Mouse (Mus musculus): ENCODE data around the gene Pde9a.

DNA sequence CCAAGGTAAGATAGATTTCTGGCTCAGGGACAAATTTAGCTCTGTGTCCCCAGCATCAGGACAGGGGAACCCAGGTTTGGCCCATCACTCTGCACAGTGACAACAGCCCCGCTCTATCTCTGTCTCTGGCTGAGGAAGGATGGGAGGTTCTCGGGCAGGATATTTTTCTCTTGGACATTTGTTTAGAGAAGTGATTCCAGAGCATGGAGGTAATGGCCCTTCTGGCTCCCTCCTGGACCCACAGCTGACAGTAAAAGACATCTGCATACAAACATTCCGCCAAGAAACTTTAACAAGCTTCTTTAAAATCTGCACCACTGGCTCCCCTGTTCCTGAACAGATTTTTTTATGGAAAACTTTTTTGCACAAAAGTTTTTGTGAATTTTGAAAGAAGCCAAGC, 67.5 kb downstream of the Pde9a start:
- TF ChIP-seq GATA1 (IDR thresholded peaks at IDR 0.05; ENCODE audit: low read length) (no peak), TAL1 (IDR thresholded peaks at IDR 0.05; ENCODE audit: low read length) (no peak)

Measured in erythroblast, embryonic 14.5 days (primary cell).